Mouse (Mus musculus): Measurements from ENCODE around the gene Gstm3.

DNA sequence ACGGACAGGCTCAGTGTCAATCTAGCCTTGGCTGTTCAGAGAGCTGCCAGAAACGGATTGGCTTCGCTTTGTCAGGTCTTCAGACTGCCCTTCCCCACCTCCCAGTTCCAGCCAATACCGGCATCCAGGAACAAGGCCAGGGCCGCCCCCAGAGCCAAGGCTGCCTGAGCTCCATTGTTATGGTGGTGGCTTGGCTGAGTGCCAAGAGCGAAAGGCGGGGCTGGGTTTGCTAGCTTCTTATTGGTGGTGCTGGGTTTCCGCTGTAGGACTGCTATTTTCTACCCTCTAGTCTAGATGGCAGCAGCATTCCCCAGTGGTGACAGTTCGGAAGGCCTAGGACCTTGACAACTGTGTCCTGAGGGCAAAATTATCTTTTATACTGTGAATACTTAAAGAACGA is 37.4 kb downstream of the Gstm3 start, which contains the start of gene Gstm7:
- 0 out of 2 replicates have a peak, but pooled peaks have one; percentile 33 for TF ChIP-seq POLR2A (IDR thresholded peaks at IDR 0.05; ENCODE audit: insufficient read depth, low read depth, low read length)
- TF ChIP-seq CTCF (IDR thresholded peaks at IDR 0.05): peak; percentile 57
- peak; percentile 72; the same call in 1 of the 2 replicates for TF ChIP-seq EP300 (IDR thresholded peaks at IDR 0.05; ENCODE audit: insufficient read depth, low read depth, low read length)

Measured in heart, adult 2 months (tissue).